Mouse (Mus musculus) lung, postnatal 4 days (tissue): Measurements from ENCODE around the gene Pced1a.

Source experiments
- DNase-seq, 2 experiments: peaks; one replicate each; pipeline ENCODE4 v3.0.0; 2021

Pced1a gene

GRCm38 (mm10) chr2:130433152-130433551 lies 8.7 kb upstream of the Pced1a start:
- DNase-seq: peak in 1 of 2 experiments; percentile 53

DNA sequence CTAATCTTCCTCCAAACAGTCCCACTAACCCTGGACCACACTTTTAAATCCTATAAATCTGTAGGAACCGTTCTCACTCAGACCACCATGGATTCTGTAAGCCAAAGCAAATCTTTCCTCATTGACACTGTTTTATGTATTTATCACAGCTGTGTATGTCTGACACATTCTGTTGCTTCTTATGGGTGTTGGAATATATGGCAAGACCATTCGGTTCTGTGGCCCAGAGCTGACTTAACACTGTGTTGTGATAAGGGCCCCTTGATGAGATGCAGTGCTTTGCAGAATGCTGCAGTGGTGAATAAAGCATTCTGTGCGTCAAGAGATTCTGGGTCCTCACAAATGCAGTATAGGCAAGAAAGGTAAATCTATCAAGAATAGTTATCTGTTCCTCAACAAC lies 7.7 kb upstream of the Pced1a start:
- no peak for DNase-seq

DNA sequence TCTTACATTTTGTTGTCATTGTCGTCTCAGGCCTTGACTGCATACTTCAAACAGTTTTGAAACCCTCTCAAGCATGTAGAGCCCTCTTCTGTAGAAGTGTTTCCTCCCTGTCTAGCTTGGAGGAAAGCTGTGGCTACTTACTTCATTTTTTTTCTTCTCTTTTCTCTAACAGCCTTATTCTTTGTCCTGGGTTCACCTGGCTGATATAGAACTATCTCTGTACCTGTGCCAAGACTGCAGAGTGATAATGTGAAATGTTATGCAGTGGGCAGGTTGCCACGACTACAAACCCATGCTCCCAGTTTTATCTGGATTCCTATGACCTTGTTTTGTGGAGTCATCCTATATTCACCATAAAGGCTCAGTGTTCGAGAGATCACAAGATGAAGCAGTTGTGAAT lies 6.0 kb upstream of the Pced1a start:
- DNase-seq: no peak

- DNase-seq: no peak
These were observed 5.3 kb upstream of the Pced1a start for GRCm38 (mm10) chr2:130429851-130430250.

GRCm38 (mm10) chr2:130425112-130425511 lies 611 bp upstream of the Pced1a start:
- DNase-seq: no peak

- DNase-seq: peak; percentile 84 to 87
These were observed 940 bp downstream of the Pced1a start for GRCm38 (mm10) chr2:130423397-130424125.

DNA sequence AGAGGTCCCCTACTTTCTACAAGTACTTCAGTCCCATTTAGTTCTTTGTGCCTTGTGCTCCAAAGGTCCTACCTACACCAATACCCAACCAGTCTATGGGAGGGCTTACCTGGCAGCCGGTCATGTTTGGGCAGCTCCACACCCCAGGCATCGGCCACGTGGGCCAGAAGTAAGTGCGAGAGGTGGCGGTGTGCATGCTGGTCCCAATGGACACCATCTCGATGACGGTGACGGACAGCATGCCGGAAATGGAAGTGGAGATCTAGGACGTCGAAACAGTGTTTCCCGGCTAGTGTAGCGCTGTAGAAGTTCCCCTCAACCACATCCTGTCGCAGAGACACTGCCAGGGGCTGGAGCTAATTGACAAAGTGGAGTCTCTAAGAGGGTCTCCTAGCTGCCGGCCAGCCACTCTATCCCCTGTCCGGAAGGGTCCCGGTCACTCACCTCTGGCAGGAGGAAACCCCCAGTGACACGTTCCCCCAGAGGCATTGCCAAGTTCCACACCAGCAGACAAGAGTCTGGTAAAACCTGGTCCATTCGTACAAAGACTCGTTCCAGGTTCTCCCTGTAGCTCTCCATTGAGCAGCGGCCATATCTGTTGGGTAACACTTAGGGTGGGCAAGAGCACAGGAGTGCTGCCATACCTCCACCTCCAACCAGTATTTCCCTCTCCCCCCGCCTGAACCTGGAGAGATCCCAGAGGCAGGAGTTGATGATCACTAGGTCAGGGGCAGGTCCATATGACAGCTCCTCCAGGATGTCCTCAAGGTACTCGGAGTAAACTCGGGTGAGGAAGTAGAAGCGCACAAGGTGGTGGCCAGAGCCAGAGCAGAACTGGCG lies 2.5 kb downstream of the Pced1a start:
- DNase-seq: no peak

DNA sequence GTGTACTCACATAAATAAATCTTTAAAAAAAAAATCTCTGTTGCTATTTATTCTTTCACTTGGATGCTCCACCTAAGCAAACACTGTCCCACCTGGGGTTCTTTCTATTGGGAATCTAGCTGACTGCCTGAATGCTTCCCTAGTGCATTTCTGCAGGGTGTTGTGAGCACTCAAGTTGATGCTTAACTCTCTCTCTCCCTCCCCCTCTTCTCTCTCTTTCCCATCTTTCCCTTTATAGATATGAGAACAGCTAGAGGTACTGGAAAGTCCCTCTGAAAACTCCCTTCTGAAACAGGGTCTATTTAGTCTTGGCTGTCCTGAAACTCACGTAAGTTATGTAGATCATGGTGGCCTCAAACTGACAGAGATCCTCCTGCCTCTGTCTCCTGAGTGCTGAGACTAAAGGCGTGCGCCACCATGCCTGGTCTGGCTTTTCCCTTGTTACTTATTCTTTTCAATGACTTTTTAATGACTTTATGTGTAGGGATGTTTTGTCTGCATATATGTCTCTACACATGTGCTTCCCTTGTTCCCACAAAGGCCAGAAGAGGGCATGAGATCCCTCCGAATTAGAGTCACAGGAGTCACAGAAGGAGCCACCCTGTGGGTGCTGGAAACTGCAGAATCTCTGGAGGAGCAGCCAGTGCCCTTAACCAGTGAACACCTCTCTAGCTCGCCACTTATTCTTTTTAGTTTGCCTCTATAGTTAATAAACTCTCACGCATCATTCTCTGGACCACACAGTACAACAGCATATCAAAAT lies 10.2 kb downstream of the Pced1a start:
- no peak for DNase-seq

DNA sequence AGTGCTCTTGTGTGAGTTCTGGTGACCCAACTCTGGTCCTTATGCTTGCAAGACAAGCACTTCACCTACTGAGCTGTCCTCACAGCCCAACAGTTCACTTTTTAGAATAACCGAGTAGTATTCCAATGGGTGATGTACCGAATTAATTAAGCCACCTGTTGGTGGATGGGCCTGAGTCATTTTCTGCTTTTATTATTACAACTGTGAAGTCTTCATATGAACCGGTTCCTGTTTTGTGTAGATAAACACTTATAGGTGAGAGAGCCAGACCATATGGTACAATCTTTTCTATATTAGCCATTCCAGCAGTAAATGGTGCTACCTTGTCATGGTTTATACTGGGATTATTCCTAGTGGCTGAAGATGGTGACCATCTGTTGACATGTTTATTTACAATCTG lies 11.7 kb downstream of the Pced1a start:
- DNase-seq: no peak

GRCm38 (mm10) chr2:130411558-130412495 lies 12.7 kb downstream of the Pced1a start:
- DNase-seq: peak; percentile 79 to 87

DNA sequence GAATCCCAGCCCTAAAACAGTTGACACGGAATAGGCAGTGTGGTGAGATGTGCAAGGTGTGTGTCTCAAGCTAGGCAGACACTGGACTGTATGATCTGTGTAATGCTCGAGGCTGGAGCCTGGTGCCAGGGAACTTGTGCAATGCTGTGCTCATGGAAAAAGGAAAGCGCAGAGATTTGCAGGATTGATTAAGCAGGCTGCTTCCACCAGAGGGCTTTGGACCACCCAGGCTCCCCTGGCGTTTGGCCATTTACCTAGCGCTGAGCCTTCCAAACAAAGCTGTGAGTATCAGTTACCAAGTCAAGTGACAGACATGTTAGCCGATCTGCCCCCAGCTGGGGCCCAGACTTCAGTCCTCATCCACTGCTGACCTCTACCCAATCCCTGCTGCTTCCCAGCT lies 16.3 kb downstream of the Pced1a start:
- no peak for DNase-seq

GRCm38 (mm10) chr2:130406178-130406577 lies 18.3 kb downstream of the Pced1a start, which contains the start of gene Tmem239:
Gene Tmem239, plus strand, starts transcription at chr2:130406478.
- DNase-seq: no peak

- DNase-seq: no peak
These were observed 19.6 kb downstream of the Pced1a start, which contains the start of the genes Gm28372 and 1700020A23Rik for GRCm38 (mm10) chr2:130404939-130405338. Gene Gm28372, plus strand, starts transcription at chr2:130405239. Gene 1700020A23Rik, plus strand, starts transcription at chr2:130405259.

DNA sequence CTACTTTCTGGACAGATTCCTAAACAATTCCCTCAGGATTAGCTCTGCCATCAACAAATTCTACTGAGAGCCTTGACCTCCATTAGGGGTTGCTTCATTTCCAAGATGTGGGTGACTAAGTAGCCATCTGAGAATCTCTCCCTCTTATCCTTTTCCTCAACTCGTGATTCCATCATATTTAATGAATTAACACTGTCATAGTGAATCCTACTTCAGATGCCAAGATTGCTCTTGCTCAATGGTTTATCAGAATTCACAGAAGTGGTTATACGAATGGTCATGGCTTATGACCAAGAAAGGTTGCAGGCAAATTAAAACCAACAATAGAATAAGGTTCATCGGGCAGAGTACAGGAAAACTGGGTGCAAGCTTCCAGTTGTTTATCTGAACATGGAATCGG lies 22.6 kb downstream of the Pced1a start:
- no peak for DNase-seq

- no peak for DNase-seq
These were observed 24.5 kb downstream of the Pced1a start for GRCm38 (mm10) chr2:130400046-130400445.

- no peak for DNase-seq
These were observed 26.4 kb downstream of the Pced1a start for GRCm38 (mm10) chr2:130398091-130398490.

- peak; percentile 19 to 56 for DNase-seq
These were observed 27.1 kb downstream of the Pced1a start, which contains the start of gene Cpxm1 for GRCm38 (mm10) chr2:130397186-130397985. Gene Cpxm1, minus strand, starts transcription at chr2:130397574.

DNA sequence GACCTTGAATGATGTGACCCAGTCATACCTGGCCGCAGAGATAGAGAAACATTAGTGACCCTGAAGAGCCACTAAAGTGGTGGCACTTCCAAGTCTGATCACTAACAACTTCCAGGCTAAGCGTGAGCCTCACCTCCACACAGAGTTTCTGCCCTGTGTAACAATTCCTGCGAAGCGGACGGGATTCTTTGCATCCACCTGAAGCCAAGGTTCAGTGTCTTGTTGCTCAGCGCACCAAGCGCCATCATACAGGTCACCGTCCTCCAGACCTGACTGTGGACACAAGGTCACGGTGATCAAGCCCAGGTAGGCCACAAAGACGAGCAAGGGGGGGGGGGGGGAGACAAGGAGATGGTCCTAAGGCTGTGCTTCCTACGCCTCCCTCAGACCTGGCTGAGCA lies 28.8 kb downstream of the Pced1a start:
- no peak for DNase-seq

DNA sequence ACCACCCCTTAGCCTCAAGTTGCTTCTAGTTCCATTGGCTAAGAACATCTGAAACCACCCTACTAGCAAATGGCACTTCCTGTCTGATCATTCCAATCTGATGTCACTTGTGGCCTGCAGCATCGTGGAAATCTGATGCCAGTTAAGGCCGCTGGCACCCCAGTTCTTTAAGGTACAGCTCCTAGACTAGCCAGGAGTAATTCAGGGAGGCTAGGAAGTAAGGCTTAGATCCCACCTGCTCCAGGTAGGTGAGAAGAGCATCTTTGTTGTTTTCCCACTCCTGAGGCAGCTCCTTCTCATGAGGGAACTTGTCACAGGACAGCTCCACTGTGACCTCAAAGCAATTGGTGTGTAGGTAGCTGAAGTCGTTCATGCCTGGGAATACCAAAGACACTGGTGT lies 31.7 kb downstream of the Pced1a start:
- no peak for DNase-seq

DNA sequence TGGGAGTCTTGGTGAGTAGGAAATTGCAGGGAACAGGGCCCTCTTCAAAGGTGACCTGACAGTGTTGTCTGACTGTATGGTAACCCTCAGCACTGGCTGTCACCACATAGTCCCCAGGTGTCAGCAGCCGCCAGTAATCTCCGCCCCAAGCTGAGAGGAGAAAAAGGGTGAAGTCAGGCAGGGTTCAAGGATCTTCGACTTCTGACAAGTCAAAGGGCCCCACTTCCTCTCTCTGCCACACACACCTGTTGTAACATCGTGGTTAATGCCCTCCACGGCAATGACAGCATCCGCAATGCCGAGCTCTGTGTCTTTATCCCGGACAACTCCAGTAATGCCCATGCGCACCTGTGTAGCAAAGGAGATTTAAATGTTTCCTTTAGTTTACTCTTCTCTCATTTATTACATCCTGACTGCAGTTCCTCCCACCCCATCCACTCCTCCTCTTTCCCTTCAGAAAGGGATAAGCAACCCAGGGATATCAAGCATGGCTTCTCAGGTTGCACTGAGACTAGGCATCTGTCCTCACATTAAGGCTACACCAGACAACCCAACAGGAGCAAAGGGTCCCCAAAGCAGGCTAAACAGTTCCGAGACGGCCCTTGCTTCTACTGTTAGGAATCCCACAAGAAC lies 33.4 kb downstream of the Pced1a start:
- DNase-seq: no peak

- DNase-seq: no peak
These were observed 35.7 kb downstream of the Pced1a start for GRCm38 (mm10) chr2:130388796-130389195.
